Mouse (Mus musculus): Measurements from ENCODE around the gene Taf4. TPM values are rescaled to one million over a fixed set of nuclear protein-coding genes. Genes with fewer than 3 reads are reported as not detected.

The Taf4 gene
- polyA plus RNA-seq, 1 experiment: 22.9 TPM

- Histone ChIP-seq H3K4me1 (ENCODE audit: control insufficient read depth, insufficient read depth, low read length) (no peaks in the 10 kb centered on the region), H3K4me3 (replicated peaks; ENCODE audit: control insufficient read depth, low read depth, low read length) (no peak overlapping the region), H3K27ac (ENCODE audit: control insufficient read depth, insufficient read depth, low read depth, low read length, poor library complexity) (no peak overlapping the region)
- no peak for TF ChIP-seq POLR2A (IDR thresholded peaks at IDR 0.05; ENCODE audit: borderline replicate concordance, control insufficient read depth, low read depth, low read length)
- TF ChIP-seq CTCF (IDR thresholded peaks at IDR 0.05; ENCODE audit: control insufficient read depth, insufficient read depth, low read length): no peak
- WGBS: 78% methylated on average over 9 of the region's 9 CpGs
These were observed 42.1 kb upstream of the Taf4 start for GRCm38 (mm10) chr2:180018573-180018972.

- TF ChIP-seq POLR2A (IDR thresholded peaks at IDR 0.05; ENCODE audit: borderline replicate concordance, control insufficient read depth, low read depth, low read length) (no peak), CTCF (IDR thresholded peaks at IDR 0.05; ENCODE audit: control insufficient read depth, insufficient read depth, low read length) (no peak)
- WGBS: 83% methylated on average over 4 of the region's 4 CpGs
These were observed 41.2 kb upstream of the Taf4 start for GRCm38 (mm10) chr2:180017632-180018031.

GRCm38 (mm10) chr2:180013686-180014085, 37.2 kb upstream of the Taf4 start:
- WGBS: 87% methylated on average over 7 of the region's 7 CpGs
- TF ChIP-seq CTCF (IDR thresholded peaks at IDR 0.05; ENCODE audit: control insufficient read depth, insufficient read depth, low read length): no peak
- TF ChIP-seq POLR2A (IDR thresholded peaks at IDR 0.05; ENCODE audit: borderline replicate concordance, control insufficient read depth, low read depth, low read length): no peak
- no peak overlapping the region for H3K27ac ChIP-seq (ENCODE audit: control insufficient read depth, insufficient read depth, low read depth, low read length, poor library complexity)
- no peak overlapping the region for H3K4me3 ChIP-seq (replicated peaks; ENCODE audit: control insufficient read depth, low read depth, low read length)
- H3K4me1 ChIP-seq (ENCODE audit: control insufficient read depth, insufficient read depth, low read length): no peaks in the 10 kb centered on the region

More at GRCm38 (mm10) chr2:180017632-180018031, 41.2 kb upstream of the Taf4 start:
- Histone ChIP-seq H3K4me1 (ENCODE audit: control insufficient read depth, insufficient read depth, low read length) (no peaks in the 10 kb centered on the region), H3K4me3 (replicated peaks; ENCODE audit: control insufficient read depth, low read depth, low read length) (no peak overlapping the region), H3K27ac (ENCODE audit: control insufficient read depth, insufficient read depth, low read depth, low read length, poor library complexity) (no peak overlapping the region)

- WGBS: 82% methylated on average over 6 of the region's 6 CpGs
- H3K4me3 ChIP-seq (replicated peaks; ENCODE audit: control insufficient read depth, low read depth, low read length): no peak overlapping the region
- no peak for TF ChIP-seq POLR2A (IDR thresholded peaks at IDR 0.05; ENCODE audit: borderline replicate concordance, control insufficient read depth, low read depth, low read length)
- no peak for TF ChIP-seq CTCF (IDR thresholded peaks at IDR 0.05; ENCODE audit: control insufficient read depth, insufficient read depth, low read length)
- no peak overlapping the region for H3K27ac ChIP-seq (ENCODE audit: control insufficient read depth, insufficient read depth, low read depth, low read length, poor library complexity)
- no peaks in the 10 kb centered on the region for H3K4me1 ChIP-seq (ENCODE audit: control insufficient read depth, insufficient read depth, low read length)
These were observed 34.9 kb upstream of the Taf4 start for GRCm38 (mm10) chr2:180011370-180011769.

GRCm38 (mm10) chr2:180010686-180011085, 34.2 kb upstream of the Taf4 start:
- 89% methylated on average over 7 of the region's 7 CpGs for WGBS
- Histone ChIP-seq H3K4me3 (replicated peaks; ENCODE audit: control insufficient read depth, low read depth, low read length) (no peak overlapping the region), H3K4me1 (ENCODE audit: control insufficient read depth, insufficient read depth, low read length) (no peaks in the 10 kb centered on the region), H3K27ac (ENCODE audit: control insufficient read depth, insufficient read depth, low read depth, low read length, poor library complexity) (no peak overlapping the region)
- TF ChIP-seq CTCF (IDR thresholded peaks at IDR 0.05; ENCODE audit: control insufficient read depth, insufficient read depth, low read length) (no peak), POLR2A (IDR thresholded peaks at IDR 0.05; ENCODE audit: borderline replicate concordance, control insufficient read depth, low read depth, low read length) (no peak)

- WGBS: 53% methylated on average over 9 of the region's 9 CpGs
- TF ChIP-seq CTCF (IDR thresholded peaks at IDR 0.05; ENCODE audit: control insufficient read depth, insufficient read depth, low read length) (no peak), POLR2A (IDR thresholded peaks at IDR 0.05; ENCODE audit: borderline replicate concordance, control insufficient read depth, low read depth, low read length) (no peak)
- H3K4me3 ChIP-seq (replicated peaks; ENCODE audit: control insufficient read depth, low read depth, low read length): no peak overlapping the region
- no peak overlapping the region for H3K27ac ChIP-seq (ENCODE audit: control insufficient read depth, insufficient read depth, low read depth, low read length, poor library complexity)
- H3K4me1 ChIP-seq (ENCODE audit: control insufficient read depth, insufficient read depth, low read length): no peaks in the 10 kb centered on the region
These were observed 30.0 kb upstream of the Taf4 start for GRCm38 (mm10) chr2:180006352-180007017.

- Histone ChIP-seq H3K27ac (ENCODE audit: control insufficient read depth, insufficient read depth, low read depth, low read length, poor library complexity) (no peak overlapping the region), H3K4me1 (ENCODE audit: control insufficient read depth, insufficient read depth, low read length) (no peaks in the 10 kb centered on the region), H3K4me3 (replicated peaks; ENCODE audit: control insufficient read depth, low read depth, low read length) (no peak overlapping the region)
- TF ChIP-seq CTCF (IDR thresholded peaks at IDR 0.05; ENCODE audit: control insufficient read depth, insufficient read depth, low read length): no peak
- TF ChIP-seq POLR2A (IDR thresholded peaks at IDR 0.05; ENCODE audit: borderline replicate concordance, control insufficient read depth, low read depth, low read length): no peak
- WGBS: 53% methylated on average over 5 of the region's 5 CpGs
These were observed 29.4 kb upstream of the Taf4 start for GRCm38 (mm10) chr2:180005656-180006351.

- 85% methylated on average over 9 of the region's 9 CpGs for WGBS
- no peaks in the 10 kb centered on the region for H3K4me1 ChIP-seq (ENCODE audit: control insufficient read depth, insufficient read depth, low read length)
- no peak overlapping the region for H3K27ac ChIP-seq (ENCODE audit: control insufficient read depth, insufficient read depth, low read depth, low read length, poor library complexity)
- H3K4me3 ChIP-seq (replicated peaks; ENCODE audit: control insufficient read depth, low read depth, low read length): no peak overlapping the region
- TF ChIP-seq POLR2A (IDR thresholded peaks at IDR 0.05; ENCODE audit: borderline replicate concordance, control insufficient read depth, low read depth, low read length): no peak
These were observed 25.2 kb upstream of the Taf4 start for GRCm38 (mm10) chr2:180001635-180002034.

All from bone marrow, adult 2 months (tissue).